ENCODE assay signal across 32 mouse cellular contexts in genomic region chr11:29209774-29210173, GRCm38 (mm10).
"Had no signal": no experiment of that assay in that cellular context is flagged by ENCODE, and none has a peak within 500 bp of the region (broad histone marks: within the 10 kb centered on the region; RNA-seq: fewer than 3 reads in every experiment).

No protein-coding gene starts in this region.

- H3K4me2 ChIP-seq: limb, embryonic 12.5 days; limb, embryonic 13.5 days; limb, embryonic 15.5 days; liver, embryonic 11.5 days; liver, embryonic 12.5 days; liver, embryonic 13.5 days; liver, embryonic 15.5 days; lung, embryonic 14.5 days; lung, embryonic 15.5 days; midbrain, embryonic 11.5 days; midbrain, embryonic 12.5 days; midbrain, embryonic 13.5 days; midbrain, embryonic 15.5 days; neural tube, embryonic 12.5 days; neural tube, embryonic 13.5 days had no signal

- H3K4me3 ChIP-seq: limb, embryonic 10.5 days; limb, embryonic 12.5 days; limb, embryonic 13.5 days; limb, embryonic 15.5 days; liver, embryonic 12.5 days; liver, embryonic 13.5 days; liver, embryonic 15.5 days; lung, embryonic 15.5 days; megakaryocyte, embryonic 14.5 days; midbrain, embryonic 10.5 days; midbrain, embryonic 12.5 days; midbrain, embryonic 13.5 days; midbrain, embryonic 15.5 days; myocyte; neural tube, embryonic 12.5 days; neural tube, embryonic 13.5 days had no signal

- H3K27ac ChIP-seq: limb, embryonic 10.5 days; limb, embryonic 12.5 days; limb, embryonic 13.5 days; limb, embryonic 15.5 days; liver, embryonic 12.5 days; liver, embryonic 13.5 days; liver, embryonic 14.5 days; liver, embryonic 15.5 days; lung, embryonic 15.5 days; macrophage; midbrain, embryonic 10.5 days; midbrain, embryonic 12.5 days; midbrain, embryonic 13.5 days; midbrain, embryonic 15.5 days; neural tube, embryonic 12.5 days; neural tube, embryonic 13.5 days had no signal

- H3K4me1 ChIP-seq: limb, embryonic 10.5 days; limb, embryonic 12.5 days; limb, embryonic 13.5 days; limb, embryonic 15.5 days; liver, embryonic 12.5 days; liver, embryonic 13.5 days; liver, embryonic 15.5 days; lung, embryonic 15.5 days; midbrain, embryonic 10.5 days; midbrain, embryonic 12.5 days; midbrain, embryonic 13.5 days; midbrain, embryonic 15.5 days; neural tube, embryonic 12.5 days; neural tube, embryonic 13.5 days had no signal

- DNase-seq: left cerebral cortex, postnatal 4 days; liver; liver, embryonic 13.5 days; liver, postnatal 0 days; lung, adult 18-20 months; lung, adult 2 months; lung, embryonic 14.5 days; lung, postnatal 10 days; lung, postnatal 36 days; lung, postnatal 4 days; midbrain, embryonic 14.5 days had no signal

- ATAC-seq: liver, embryonic 12.5 days; liver, postnatal 0 days; lung, postnatal 0 days; midbrain, embryonic 13.5 days; midbrain, embryonic 15.5 days; midbrain, embryonic 16.5 days had no signal

- H3K9ac ChIP-seq: limb, embryonic 12.5 days; limb, embryonic 13.5 days; limb, embryonic 15.5 days; liver, embryonic 12.5 days; liver, embryonic 13.5 days; liver, embryonic 14.5 days; liver, embryonic 15.5 days; liver, postnatal 0 days; lung, embryonic 14.5 days; lung, embryonic 15.5 days; midbrain, embryonic 12.5 days; midbrain, embryonic 13.5 days; midbrain, embryonic 15.5 days; neural tube, embryonic 12.5 days; neural tube, embryonic 13.5 days had no signal

- H3K27me3 ChIP-seq: limb, embryonic 12.5 days; limb, embryonic 13.5 days; limb, embryonic 15.5 days; liver, embryonic 12.5 days; liver, embryonic 13.5 days; liver, embryonic 15.5 days; lung, embryonic 15.5 days; megakaryocyte, embryonic 14.5 days; midbrain, embryonic 12.5 days; midbrain, embryonic 13.5 days; midbrain, embryonic 15.5 days; neural tube, embryonic 12.5 days; neural tube, embryonic 13.5 days had no signal

- H3K9me3 ChIP-seq: limb, embryonic 10.5 days; limb, embryonic 12.5 days; limb, embryonic 13.5 days; limb, embryonic 15.5 days; liver, embryonic 12.5 days; liver, embryonic 13.5 days; liver, embryonic 15.5 days; lung, embryonic 15.5 days; megakaryocyte, embryonic 14.5 days; midbrain, embryonic 10.5 days; midbrain, embryonic 12.5 days; midbrain, embryonic 13.5 days; midbrain, embryonic 15.5 days; neural tube, embryonic 12.5 days; neural tube, embryonic 13.5 days had no signal
